Mouse (Mus musculus): ENCODE results near the gene Daxx. TPM values are rescaled to one million over a fixed set of nuclear protein-coding genes. Genes with fewer than 3 reads are reported as not detected.
"Not testable (repeated sequence)": the region's sequence is repeated elsewhere in the genome, so short reads cannot be mapped to it uniquely, and the experiment has no call there.

Gene Daxx
- total RNA-seq, 2 experiments from 2014 or later: 25.4 to 33.0 TPM

- no peak for DNase-seq
Measured at GRCm38 (mm10) chr17:33947430-33948089, 38.3 kb downstream of the Daxx start.

- no peak for DNase-seq
Measured at GRCm38 (mm10) chr17:33948090-33948904, 39.1 kb downstream of the Daxx start.

GRCm38 (mm10) chr17:33948905-33949537, 39.8 kb downstream of the Daxx start:
- DNase-seq: no peak

GRCm38 (mm10) chr17:33950131-33950625, 41.0 kb downstream of the Daxx start:
- DNase-seq: no peak

- peak; percentile 75 to 76 for DNase-seq
Measured at GRCm38 (mm10) chr17:33951021-33951946, 42.1 kb downstream of the Daxx start, which contains the start of gene B3galt4. TSS of gene B3galt4 (minus strand) at chr17:33951488.

- DNase-seq: not testable (repeated sequence)
Measured at GRCm38 (mm10) chr17:33952015-33952414, 42.8 kb downstream of the Daxx start.

GRCm38 (mm10) chr17:33952879-33953278, 43.7 kb downstream of the Daxx start:
- no peak for DNase-seq

- no peak for DNase-seq
Measured at GRCm38 (mm10) chr17:33953310-33953709, 44.1 kb downstream of the Daxx start.

GRCm38 (mm10) chr17:33953961-33954565, 44.8 kb downstream of the Daxx start:
- no peak for DNase-seq

GRCm38 (mm10) chr17:33954646-33955554, 45.7 kb downstream of the Daxx start:
- no peak for DNase-seq

- DNase-seq: peak; percentile 93 to 96
Measured at GRCm38 (mm10) chr17:33955555-33956214, 46.5 kb downstream of the Daxx start, which contains the start of the genes Vps52 and Rps18. TSS of gene Vps52 (plus strand) at chr17:33955812. TSS of gene Rps18 (minus strand) at chr17:33956001.

GRCm38 (mm10) chr17:33956336-33956735, 47.1 kb downstream of the Daxx start:
- no peak for DNase-seq

GRCm38 (mm10) chr17:33957493-33957892, 48.3 kb downstream of the Daxx start:
- DNase-seq: no peak

GRCm38 (mm10) chr17:33958451-33958850, 49.2 kb downstream of the Daxx start:
- DNase-seq: no peak

- DNase-seq: no peak
Measured at GRCm38 (mm10) chr17:33959135-33959534, 49.9 kb downstream of the Daxx start.

- no peak for DNase-seq
Measured at GRCm38 (mm10) chr17:33959948-33960347, 50.7 kb downstream of the Daxx start.

GRCm38 (mm10) chr17:33962876-33963275, 53.7 kb downstream of the Daxx start:
- no peak for DNase-seq

All from layer of hippocampus, postnatal 36 days (tissue).